Mouse (Mus musculus): ENCODE results near the gene Arhgef12. TPM values are rescaled to one million over a fixed set of nuclear protein-coding genes. Genes with fewer than 3 reads are reported as not detected.
"Not testable (repeated sequence)": the region's sequence is repeated elsewhere in the genome, so short reads cannot be mapped to it uniquely, and the experiment has no call there.

Arhgef12 gene
- polyA plus RNA-seq, 1 experiment: 7.4 TPM

DNA sequence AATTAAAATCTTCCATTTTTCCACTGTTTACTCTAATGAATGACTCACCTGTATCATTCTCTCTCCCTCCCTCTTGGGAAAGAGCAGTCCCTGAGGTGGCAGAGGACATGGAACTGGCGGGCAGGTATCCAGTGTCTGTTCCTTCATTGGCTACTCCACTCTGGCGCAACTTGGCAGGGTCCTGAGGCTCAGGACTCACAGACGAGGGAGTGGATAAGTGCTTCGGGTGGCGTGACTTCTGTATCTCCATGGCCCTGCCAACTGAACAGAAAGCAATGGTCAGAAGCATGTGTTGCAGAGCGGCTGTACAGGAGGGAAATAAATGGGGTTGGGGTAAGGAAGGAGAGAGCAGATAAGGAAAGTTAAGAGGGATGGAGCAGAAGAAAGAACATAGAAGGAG lies 109.5 kb downstream of the Arhgef12 start:
- H3K4me3 ChIP-seq (ENCODE audit: low read depth, low read length): no peak overlapping the region
- H3K4me1 ChIP-seq (ENCODE audit: control insufficient read depth, insufficient read depth, insufficient read length, low read length): no peaks in the 10 kb centered on the region
- H3K27ac ChIP-seq (ENCODE audit: insufficient read depth, low read depth, low read length): no peak overlapping the region
- H3K36me3 ChIP-seq (ENCODE audit: control insufficient read depth, insufficient read depth, low read length): peaks cover 50% of the 10 kb centered on the region
- TF ChIP-seq POLR2A (IDR thresholded peaks at IDR 0.05; ENCODE audit: low read depth, low read length): no peak
- no peak for TF ChIP-seq CTCF (IDR thresholded peaks at IDR 0.05; ENCODE audit: extremely low read depth, insufficient read length, insufficient replicate concordance, low read depth, low read length)
- H3K27me3 ChIP-seq (ENCODE audit: control insufficient read depth, insufficient read depth, low read length): no peaks in the 10 kb centered on the region
- WGBS: 93% methylated on average over 6 of the region's 6 CpGs

DNA sequence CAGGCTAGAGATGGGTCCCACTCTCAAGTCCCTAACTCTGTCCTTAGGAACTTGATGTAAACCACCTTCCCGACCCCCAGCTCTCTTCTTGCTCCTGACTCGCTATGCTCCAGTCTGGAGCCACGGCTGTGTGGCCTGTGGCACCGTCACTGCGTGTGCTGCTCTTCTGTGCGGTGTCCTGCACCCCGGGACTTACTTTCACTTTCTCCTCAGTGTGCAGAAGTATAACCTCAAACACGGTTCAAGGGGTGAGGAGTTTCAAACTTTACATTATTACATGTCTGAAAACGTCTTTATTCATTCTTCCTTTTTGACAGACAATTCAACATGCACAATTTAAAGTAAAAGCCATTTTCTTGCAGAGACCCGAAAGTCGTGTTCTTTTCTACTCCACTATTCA lies 111.7 kb downstream of the Arhgef12 start:
- Histone ChIP-seq H3K27ac (ENCODE audit: insufficient read depth, low read depth, low read length) (no peak overlapping the region), H3K36me3 (ENCODE audit: control insufficient read depth, insufficient read depth, low read length) (peaks cover 53% of the 10 kb centered on the region), H3K4me3 (ENCODE audit: low read depth, low read length) (no peak overlapping the region), H3K27me3 (ENCODE audit: control insufficient read depth, insufficient read depth, low read length) (no peaks in the 10 kb centered on the region), H3K4me1 (ENCODE audit: control insufficient read depth, insufficient read depth, insufficient read length, low read length) (no peaks in the 10 kb centered on the region)
- TF ChIP-seq POLR2A (IDR thresholded peaks at IDR 0.05; ENCODE audit: low read depth, low read length) (no peak), CTCF (IDR thresholded peaks at IDR 0.05; ENCODE audit: extremely low read depth, insufficient read length, insufficient replicate concordance, low read depth, low read length) (no peak)
- WGBS: 71% methylated on average over 11 of the region's 11 CpGs

DNA sequence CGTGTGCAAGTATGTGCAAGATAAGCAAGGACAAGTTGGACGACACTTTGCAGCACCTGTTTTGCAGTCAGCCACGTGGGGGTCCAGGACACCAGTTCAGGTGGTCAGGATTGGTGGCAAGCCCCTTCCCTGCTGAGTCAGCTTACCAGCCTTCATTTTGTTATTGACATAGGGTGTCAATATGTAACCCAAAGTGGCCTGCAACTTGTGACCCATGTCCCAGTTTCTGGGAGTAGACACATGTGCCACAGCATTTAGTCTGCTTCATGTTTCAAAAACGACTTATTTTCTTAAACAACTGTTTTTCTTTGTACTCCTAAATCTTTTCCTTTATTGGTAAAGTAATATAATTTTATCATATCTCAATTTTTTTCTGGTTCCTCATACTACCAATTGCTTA lies 112.3 kb downstream of the Arhgef12 start:
- H3K27me3 ChIP-seq (ENCODE audit: control insufficient read depth, insufficient read depth, low read length): no peaks in the 10 kb centered on the region
- WGBS: 77% methylated on average over 4 of the region's 4 CpGs
- TF ChIP-seq POLR2A (IDR thresholded peaks at IDR 0.05; ENCODE audit: low read depth, low read length): no peak
- TF ChIP-seq CTCF (IDR thresholded peaks at IDR 0.05; ENCODE audit: extremely low read depth, insufficient read length, insufficient replicate concordance, low read depth, low read length): no peak
- no peaks in the 10 kb centered on the region for H3K4me1 ChIP-seq (ENCODE audit: control insufficient read depth, insufficient read depth, insufficient read length, low read length)
- H3K27ac ChIP-seq (ENCODE audit: insufficient read depth, low read depth, low read length): no peak overlapping the region
- H3K4me3 ChIP-seq (ENCODE audit: low read depth, low read length): no peak overlapping the region
- peaks cover 56% of the 10 kb centered on the region for H3K36me3 ChIP-seq (ENCODE audit: control insufficient read depth, insufficient read depth, low read length)

DNA sequence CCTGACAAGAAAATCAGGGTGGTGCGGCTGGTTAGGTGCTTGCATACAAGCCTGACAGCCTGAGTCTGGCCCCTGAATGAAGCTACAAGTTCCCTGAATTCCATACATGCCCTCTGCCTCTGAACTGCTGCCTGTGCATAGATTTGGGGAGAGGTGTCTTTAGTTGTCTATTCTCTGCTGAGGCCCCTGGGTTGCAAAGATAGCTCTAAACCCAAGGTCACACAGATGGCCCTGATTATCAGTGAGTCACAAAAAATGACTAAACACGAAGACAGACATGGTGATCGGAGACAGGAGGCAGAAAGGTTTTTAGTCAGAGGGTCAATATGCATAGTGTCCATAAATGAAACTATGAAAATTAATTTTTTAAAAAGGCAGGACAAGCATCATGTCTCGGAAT lies 113.4 kb downstream of the Arhgef12 start:
- H3K36me3 ChIP-seq (ENCODE audit: control insufficient read depth, insufficient read depth, low read length): peaks cover 54% of the 10 kb centered on the region
- H3K27ac ChIP-seq (ENCODE audit: insufficient read depth, low read depth, low read length): no peak overlapping the region
- no peak overlapping the region for H3K4me3 ChIP-seq (ENCODE audit: low read depth, low read length)
- no peaks in the 10 kb centered on the region for H3K27me3 ChIP-seq (ENCODE audit: control insufficient read depth, insufficient read depth, low read length)
- no peaks in the 10 kb centered on the region for H3K4me1 ChIP-seq (ENCODE audit: control insufficient read depth, insufficient read depth, insufficient read length, low read length)
- TF ChIP-seq POLR2A (IDR thresholded peaks at IDR 0.05; ENCODE audit: low read depth, low read length) (no peak), CTCF (IDR thresholded peaks at IDR 0.05; ENCODE audit: extremely low read depth, insufficient read length, insufficient replicate concordance, low read depth, low read length) (no peak)
- WGBS: 92% methylated on average over 4 of the region's 4 CpGs

DNA sequence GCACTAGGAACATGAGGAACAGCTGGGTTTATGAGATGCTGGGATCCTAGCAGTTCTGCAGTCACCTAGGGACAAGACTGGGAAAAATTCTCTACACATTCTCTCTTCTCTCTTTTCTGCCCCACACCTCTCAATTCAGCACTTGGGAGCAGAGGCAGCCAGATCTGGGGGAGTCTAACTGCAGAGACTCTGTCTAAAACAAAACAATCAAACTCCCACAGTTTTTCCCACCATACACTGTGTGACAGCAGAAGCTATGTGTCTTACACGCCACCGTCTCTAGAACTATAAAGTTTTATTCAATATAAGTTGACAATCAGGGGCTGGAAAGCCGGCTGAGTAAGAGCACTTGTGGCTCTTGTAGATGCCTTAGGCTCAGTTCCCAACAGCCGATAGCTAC lies 119.1 kb downstream of the Arhgef12 start:
- no peak overlapping the region for H3K27ac ChIP-seq (ENCODE audit: insufficient read depth, low read depth, low read length)
- no peaks in the 10 kb centered on the region for H3K4me1 ChIP-seq (ENCODE audit: control insufficient read depth, insufficient read depth, insufficient read length, low read length)
- WGBS: 91% methylated on average over 4 of the region's 4 CpGs
- peaks cover 47% of the 10 kb centered on the region for H3K36me3 ChIP-seq (ENCODE audit: control insufficient read depth, insufficient read depth, low read length)
- no peaks in the 10 kb centered on the region for H3K27me3 ChIP-seq (ENCODE audit: control insufficient read depth, insufficient read depth, low read length)
- TF ChIP-seq CTCF (IDR thresholded peaks at IDR 0.05; ENCODE audit: extremely low read depth, insufficient read length, insufficient replicate concordance, low read depth, low read length): no peak
- TF ChIP-seq POLR2A (IDR thresholded peaks at IDR 0.05; ENCODE audit: low read depth, low read length): no peak
- no peak overlapping the region for H3K4me3 ChIP-seq (ENCODE audit: low read depth, low read length)

DNA sequence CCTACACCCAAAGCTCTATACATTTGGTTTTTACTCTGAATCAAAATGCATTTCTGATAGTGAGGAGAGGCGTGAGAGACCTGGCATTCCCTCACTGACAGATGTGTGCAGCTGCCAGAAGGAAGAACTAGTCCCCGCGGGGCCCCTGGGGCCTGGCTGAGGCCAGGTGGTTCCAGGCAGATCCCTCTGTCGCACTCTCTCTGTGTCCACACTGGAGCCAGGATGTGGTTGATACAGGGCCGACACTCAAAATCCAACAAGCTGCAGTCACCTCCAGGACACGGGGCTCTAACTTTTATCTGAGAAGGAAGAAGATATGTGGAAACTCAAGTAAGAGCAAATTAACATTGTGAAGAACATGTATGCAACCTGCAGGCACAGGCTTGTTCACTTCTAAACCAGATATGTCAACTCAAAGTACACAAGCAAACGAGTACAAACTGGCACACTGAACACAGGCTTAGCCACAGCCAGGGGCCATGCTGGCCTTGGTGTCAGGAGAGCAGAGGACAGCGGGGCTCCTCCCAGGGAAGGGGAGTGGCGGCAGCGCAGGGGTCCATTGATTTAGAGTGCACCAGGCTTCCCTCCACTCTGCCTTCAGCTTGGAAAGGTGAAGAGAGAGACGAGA lies 138.0 kb downstream of the Arhgef12 start:
- TF ChIP-seq CTCF (IDR thresholded peaks at IDR 0.05; ENCODE audit: extremely low read depth, insufficient read length, insufficient replicate concordance, low read depth, low read length) (no peak), POLR2A (IDR thresholded peaks at IDR 0.05; ENCODE audit: low read depth, low read length) (no peak)
- Histone ChIP-seq H3K4me1 (ENCODE audit: control insufficient read depth, insufficient read depth, insufficient read length, low read length) (no peaks in the 10 kb centered on the region), H3K27ac (ENCODE audit: insufficient read depth, low read depth, low read length) (no peak overlapping the region), H3K27me3 (ENCODE audit: control insufficient read depth, insufficient read depth, low read length) (no peaks in the 10 kb centered on the region), H3K4me3 (ENCODE audit: low read depth, low read length) (no peak overlapping the region), H3K36me3 (ENCODE audit: control insufficient read depth, insufficient read depth, low read length) (peaks cover 61% of the 10 kb centered on the region)
- 77% methylated on average over 11 of the region's 11 CpGs for WGBS

DNA sequence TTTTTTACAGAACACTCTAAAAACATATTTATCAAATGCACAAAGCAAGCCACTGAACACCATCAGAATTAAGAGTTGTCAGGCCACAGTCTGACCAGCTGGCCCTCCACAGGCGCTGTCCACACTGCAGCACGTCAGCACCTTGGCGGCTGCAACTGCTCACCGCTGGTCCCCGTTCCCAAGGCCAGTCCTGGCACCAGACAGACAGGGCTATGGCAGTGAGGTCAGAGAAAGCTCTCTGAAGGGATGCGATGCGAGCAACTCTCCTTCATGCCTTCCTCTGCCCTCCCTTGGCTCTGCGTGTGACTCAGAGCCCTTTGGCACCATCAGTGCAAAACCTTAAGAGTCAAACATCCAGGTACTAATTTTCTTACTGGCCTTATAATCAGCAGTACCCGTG lies 139.3 kb downstream of the Arhgef12 start:
- Histone ChIP-seq H3K36me3 (ENCODE audit: control insufficient read depth, insufficient read depth, low read length) (peaks cover 51% of the 10 kb centered on the region), H3K4me3 (ENCODE audit: low read depth, low read length) (no peak overlapping the region), H3K4me1 (ENCODE audit: control insufficient read depth, insufficient read depth, insufficient read length, low read length) (no peaks in the 10 kb centered on the region), H3K27me3 (ENCODE audit: control insufficient read depth, insufficient read depth, low read length) (no peaks in the 10 kb centered on the region), H3K27ac (ENCODE audit: insufficient read depth, low read depth, low read length) (no peak overlapping the region)
- WGBS: 89% methylated on average over 9 of the region's 9 CpGs
- TF ChIP-seq POLR2A (IDR thresholded peaks at IDR 0.05; ENCODE audit: low read depth, low read length) (no peak), CTCF (IDR thresholded peaks at IDR 0.05; ENCODE audit: extremely low read depth, insufficient read length, insufficient replicate concordance, low read depth, low read length) (no peak)

DNA sequence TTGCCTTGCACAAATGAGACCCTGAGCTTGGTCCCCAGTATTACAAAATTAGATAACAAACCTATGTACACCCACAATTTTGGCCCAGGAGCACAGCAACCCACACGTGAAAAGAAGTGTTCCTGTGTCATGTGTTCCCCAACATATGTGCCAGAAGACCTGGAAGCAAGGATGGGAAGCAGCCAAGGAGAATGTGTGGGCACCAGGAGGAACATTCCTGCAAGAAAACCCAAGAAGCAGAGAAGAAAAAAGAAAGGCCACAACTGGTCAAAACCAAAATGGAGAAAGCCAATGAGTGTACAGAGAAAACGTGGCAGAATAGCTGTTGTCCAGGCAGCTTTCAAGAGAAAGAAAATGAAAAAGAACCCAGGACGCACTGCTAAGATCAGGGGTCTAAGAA lies 142.2 kb downstream of the Arhgef12 start:
- not testable (repeated sequence) for H3K27me3 ChIP-seq (ENCODE audit: control insufficient read depth, insufficient read depth, low read length); H3K4me3 ChIP-seq (ENCODE audit: low read depth, low read length); H3K4me1 ChIP-seq (ENCODE audit: control insufficient read depth, insufficient read depth, insufficient read length, low read length); H3K27ac ChIP-seq (ENCODE audit: insufficient read depth, low read depth, low read length)
- peaks cover 28% of the 10 kb centered on the region for H3K36me3 ChIP-seq (ENCODE audit: control insufficient read depth, insufficient read depth, low read length)
- 83% methylated on average over 3 of the region's 3 CpGs for WGBS
